Mouse (Mus musculus) kidney, adult 2 months (tissue): ENCODE data around the gene Lats2.

ENCODE experiments used
- CTCF ChIP-seq: fragments of 200-500 bp; conservative IDR thresholded peaks from 2 replicates; pipeline ENCODE4 v1.5.1; 2011; ENCODE audit warnings: low read depth, mild to moderate bottlenecking, control low read depth, low read length, moderate library complexity, mixed read lengths; ENCODE audit not compliant: insufficient read depth, insufficient read length
- POLR2A ChIP-seq: fragments of 200-500 bp; IDR thresholded peaks from one replicate; pipeline ENCODE4 v1.6.1; 2011; ENCODE audit warnings: low read depth, low read length, control low read depth

GRCm38 (mm10) chr14:57726172-57726571 is 32.0 kb downstream of the Lats2 start:
- TF ChIP-seq CTCF (peak; percentile 48), POLR2A (no peak)
